Mouse (Mus musculus): Measurements from ENCODE around the gene Maml2. TPM values are rescaled to one million over a fixed set of nuclear protein-coding genes. Genes with fewer than 3 reads are reported as not detected.
A peak's percentile ranks its signal among the peaks of the same experiment; 100 is the strongest.

Maml2 gene
- polyA plus RNA-seq, 1 experiment from 2014 or later = 10.0 TPM

- Histone ChIP-seq H3K36me3 (ENCODE audit: insufficient read depth, low read length) (no peaks in the 10 kb centered on the region), H3K27me3 (ENCODE audit: insufficient read depth, low read length) (no peaks in the 10 kb centered on the region), H3K9me3 (replicated peaks; ENCODE audit: low read length) (no peaks in the 10 kb centered on the region), H3K4me1 (replicated peaks; ENCODE audit: insufficient read depth, low read length) (no peaks in the 10 kb centered on the region), H3K4me3 (replicated peaks; ENCODE audit: low read depth, low read length) (no peak overlapping the region), H3K4me2 (ENCODE audit: low read length) (no peak overlapping the region), H3K27ac (no peak overlapping the region), H3K9ac (ENCODE audit: low read depth, low read length) (no peak overlapping the region)
- ATAC-seq (replicated peaks; ENCODE audit: low FRiP score, low read depth) = no peak
- TF ChIP-seq CTCF (IDR thresholded peaks at IDR 0.05; ENCODE audit: low read depth) = peak; percentile 54
- WGBS = 88% methylated on average over 19 of the region's 19 CpGs
- DNase-seq (ENCODE audit: low spot score) = no peak
Measured at GRCm38 (mm10) chr9:13686977-13687659, 389.4 kb downstream of the Maml2 start.

- Histone ChIP-seq H3K27me3 (ENCODE audit: insufficient read depth, low read length) (no peaks in the 10 kb centered on the region), H3K27ac (no peak overlapping the region), H3K4me1 (replicated peaks; ENCODE audit: insufficient read depth, low read length) (no peaks in the 10 kb centered on the region), H3K4me3 (replicated peaks; ENCODE audit: low read depth, low read length) (no peak overlapping the region), H3K9me3 (replicated peaks; ENCODE audit: low read length) (no peaks in the 10 kb centered on the region), H3K4me2 (ENCODE audit: low read length) (no peak overlapping the region), H3K9ac (ENCODE audit: low read depth, low read length) (no peak overlapping the region), H3K36me3 (ENCODE audit: insufficient read depth, low read length) (no peaks in the 10 kb centered on the region)
- no peak for ATAC-seq (replicated peaks; ENCODE audit: low FRiP score, low read depth)
- 76% methylated on average over 9 of the region's 9 CpGs for WGBS
- DNase-seq (ENCODE audit: low spot score) = no peak
- TF ChIP-seq CTCF (IDR thresholded peaks at IDR 0.05; ENCODE audit: low read depth) = no peak
Measured at GRCm38 (mm10) chr9:13688997-13689396, 391.2 kb downstream of the Maml2 start.

GRCm38 (mm10) chr9:13690321-13690720 is 392.6 kb downstream of the Maml2 start:
- ATAC-seq (replicated peaks; ENCODE audit: low FRiP score, low read depth) (no peak), DNase-seq (ENCODE audit: low spot score) (peak; percentile 29)
- Histone ChIP-seq H3K27ac (no peak overlapping the region), H3K27me3 (ENCODE audit: insufficient read depth, low read length) (no peaks in the 10 kb centered on the region), H3K4me3 (replicated peaks; ENCODE audit: low read depth, low read length) (no peak overlapping the region), H3K4me2 (ENCODE audit: low read length) (no peak overlapping the region), H3K36me3 (ENCODE audit: insufficient read depth, low read length) (no peaks in the 10 kb centered on the region), H3K9ac (ENCODE audit: low read depth, low read length) (no peak overlapping the region), H3K9me3 (replicated peaks; ENCODE audit: low read length) (no peaks in the 10 kb centered on the region), H3K4me1 (replicated peaks; ENCODE audit: insufficient read depth, low read length) (peaks cover 5% of the 10 kb centered on the region; the same call in 1 of the 2 replicates)
- 46% methylated on average over 8 of the region's 8 CpGs for WGBS
- TF ChIP-seq CTCF (IDR thresholded peaks at IDR 0.05; ENCODE audit: low read depth) = no peak

GRCm38 (mm10) chr9:13693693-13694284 is 396.0 kb downstream of the Maml2 start:
- Histone ChIP-seq H3K27me3 (ENCODE audit: insufficient read depth, low read length) (no peaks in the 10 kb centered on the region), H3K4me1 (replicated peaks; ENCODE audit: insufficient read depth, low read length) (peaks cover 5% of the 10 kb centered on the region; the same call in 1 of the 2 replicates), H3K36me3 (ENCODE audit: insufficient read depth, low read length) (no peaks in the 10 kb centered on the region), H3K4me3 (replicated peaks; ENCODE audit: low read depth, low read length) (no peak overlapping the region), H3K27ac (no peak overlapping the region), H3K9ac (ENCODE audit: low read depth, low read length) (no peak overlapping the region), H3K4me2 (ENCODE audit: low read length) (no peak overlapping the region), H3K9me3 (replicated peaks; ENCODE audit: low read length) (no peaks in the 10 kb centered on the region)
- ATAC-seq (replicated peaks; ENCODE audit: low FRiP score, low read depth) (no peak), DNase-seq (ENCODE audit: low spot score) (no peak)
- TF ChIP-seq CTCF (IDR thresholded peaks at IDR 0.05; ENCODE audit: low read depth) = no peak
- 85% methylated on average over 3 of the region's 3 CpGs for WGBS

- ATAC-seq (replicated peaks; ENCODE audit: low FRiP score, low read depth) = no peak
- peaks cover 5% of the 10 kb centered on the region; the same call in 1 of the 2 replicates for H3K4me1 ChIP-seq (replicated peaks; ENCODE audit: insufficient read depth, low read length)
- H3K9ac ChIP-seq (ENCODE audit: low read depth, low read length) = no peak overlapping the region
- TF ChIP-seq CTCF (IDR thresholded peaks at IDR 0.05; ENCODE audit: low read depth) = no peak
- no peaks in the 10 kb centered on the region for H3K27me3 ChIP-seq (ENCODE audit: insufficient read depth, low read length)
- H3K4me3 ChIP-seq (replicated peaks; ENCODE audit: low read depth, low read length) = no peak overlapping the region
- peak; percentile 68 for DNase-seq (ENCODE audit: low spot score)
- H3K9me3 ChIP-seq (replicated peaks; ENCODE audit: low read length) = no peaks in the 10 kb centered on the region
- 54% methylated on average over 5 of the region's 5 CpGs for WGBS
- no peak overlapping the region for H3K4me2 ChIP-seq (ENCODE audit: low read length)
- no peak overlapping the region for H3K27ac ChIP-seq
- H3K36me3 ChIP-seq (ENCODE audit: insufficient read depth, low read length) = no peaks in the 10 kb centered on the region
Measured at GRCm38 (mm10) chr9:13694293-13694692, 396.5 kb downstream of the Maml2 start.

GRCm38 (mm10) chr9:13697041-13697811 is 399.5 kb downstream of the Maml2 start:
- H3K4me2 ChIP-seq (ENCODE audit: low read length) = no peak overlapping the region
- no peaks in the 10 kb centered on the region for H3K9me3 ChIP-seq (replicated peaks; ENCODE audit: low read length)
- DNase-seq (ENCODE audit: low spot score) = no peak
- no peaks in the 10 kb centered on the region for H3K36me3 ChIP-seq (ENCODE audit: insufficient read depth, low read length)
- no peaks in the 10 kb centered on the region for H3K27me3 ChIP-seq (ENCODE audit: insufficient read depth, low read length)
- no peak overlapping the region for H3K4me3 ChIP-seq (replicated peaks; ENCODE audit: low read depth, low read length)
- TF ChIP-seq CTCF (IDR thresholded peaks at IDR 0.05; ENCODE audit: low read depth) = no peak
- ATAC-seq (replicated peaks; ENCODE audit: low FRiP score, low read depth) = no peak
- WGBS = 80% methylated on average over 4 of the region's 4 CpGs
- H3K27ac ChIP-seq = no peak overlapping the region
- no peak overlapping the region for H3K9ac ChIP-seq (ENCODE audit: low read depth, low read length)
- H3K4me1 ChIP-seq (replicated peaks; ENCODE audit: insufficient read depth, low read length) = peaks cover 5% of the 10 kb centered on the region; the same call in 1 of the 2 replicates
